Comparison of ENCODE assay signal across 10 mouse cellular contexts in the genomic region with DNA sequence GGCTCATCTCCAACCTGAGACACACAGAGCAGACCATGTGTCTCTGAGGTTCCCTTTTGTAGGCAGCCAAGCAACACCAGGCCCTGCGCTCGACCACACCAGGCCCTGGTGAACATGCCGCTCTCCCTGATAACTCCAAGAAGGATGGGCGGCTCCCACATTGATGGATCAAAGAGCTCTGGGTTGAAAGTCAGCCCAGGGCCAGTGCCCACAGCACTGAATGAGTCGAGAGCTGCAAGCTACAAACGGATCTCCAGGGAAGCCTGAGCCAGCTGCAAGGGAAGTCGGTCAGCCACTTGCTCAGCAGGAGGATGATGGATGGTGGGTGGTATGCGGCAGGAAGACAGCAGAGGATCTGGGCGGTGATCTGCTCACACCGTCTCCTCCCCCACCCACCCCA. TPM values are rescaled to one million over a fixed set of nuclear protein-coding genes. Genes with fewer than 3 reads are reported as not detected.
A peak's percentile ranks its signal among the peaks of the same experiment; 100 is the strongest.
DNase-seq lines count a peak whose midpoint lies in the region; ATAC-seq and TF ChIP-seq lines count a peak whose summit lies in the region.
"Had no signal": no experiment of that assay in that cellular context is flagged by ENCODE, and none has a peak within 500 bp of the region (broad histone marks: within the 10 kb centered on the region; RNA-seq: fewer than 3 reads in every experiment).

No protein-coding gene starts in this region.

- H3K36me3 ChIP-seq in limb, embryonic 13.5 days: peaks cover 85% of the 10 kb centered on the region
- peaks cover 86% of the 10 kb centered on the region for H3K36me3 ChIP-seq in limb, embryonic 10.5 days
- H3K36me3 ChIP-seq in liver, embryonic 13.5 days: peaks cover 62% of the 10 kb centered on the region

- no peaks in the 10 kb centered on the region for H3K27me3 ChIP-seq in limb, embryonic 13.5 days
- no peaks in the 10 kb centered on the region for H3K27me3 ChIP-seq in limb, embryonic 10.5 days (ENCODE audit: low read depth, poor library complexity, severe bottlenecking)
- H3K27me3 ChIP-seq in liver, embryonic 13.5 days: no peaks in the 10 kb centered on the region

- TF ChIP-seq CTCF in gastrocnemius, adult 2 months (IDR thresholded peaks at IDR 0.05): no peak
- TF ChIP-seq CTCF in bone marrow macrophage, adult 2 months (IDR thresholded peaks at IDR 0.05; ENCODE audit: low read depth, low read length): no peak

- H3K4me2 ChIP-seq in limb, embryonic 13.5 days (replicated peaks): no peak overlapping the region
- H3K4me2 ChIP-seq in liver, embryonic 13.5 days: no peak overlapping the region

- 0 out of 2 replicates have a peak overlapping the region, but pooled peaks have one; percentile 35 for H3K9ac ChIP-seq in limb, embryonic 13.5 days
- H3K9ac ChIP-seq in liver, embryonic 13.5 days: no peak overlapping the region

- intact Hi-C loops in gastrocnemius, adult 2 months (cut with DNase I): no loop called here

- H3K4me3 ChIP-seq in gastrocnemius, adult 2 months: no peak overlapping the region
- no peak overlapping the region for H3K4me3 ChIP-seq in limb, embryonic 13.5 days
- H3K4me3 ChIP-seq in limb, embryonic 10.5 days: no peak overlapping the region
- no peak overlapping the region for H3K4me3 ChIP-seq in bone marrow macrophage, adult 2 months (ENCODE audit: insufficient read depth, low read length)
- H3K4me3 ChIP-seq in liver, embryonic 13.5 days (replicated peaks): no peak overlapping the region

- 59% methylated on average over 10 of the region's 10 CpGs for WGBS in limb, embryonic 13.5 days
- 50% methylated on average over 10 of the region's 10 CpGs for WGBS in limb, embryonic 10.5 days
- 44% methylated on average over 10 of the region's 10 CpGs for WGBS in liver, embryonic 13.5 days (ENCODE audit: insufficient replicate concordance)

- no peaks in the 10 kb centered on the region for H3K4me1 ChIP-seq in limb, embryonic 13.5 days
- H3K4me1 ChIP-seq in limb, embryonic 10.5 days: peaks cover 9% of the 10 kb centered on the region; the same call in 1 of the 2 replicates
- H3K4me1 ChIP-seq in bone marrow macrophage, adult 2 months (ENCODE audit: control insufficient read depth, insufficient read depth, low read length): peaks cover 37% of the 10 kb centered on the region
- H3K4me1 ChIP-seq in liver, embryonic 13.5 days (replicated peaks): peaks cover 14% of the 10 kb centered on the region

- H3K27ac ChIP-seq in gastrocnemius, adult 2 months: peak overlapping the region; percentile 67
- no peak overlapping the region for H3K27ac ChIP-seq in limb, embryonic 13.5 days
- no peak overlapping the region for H3K27ac ChIP-seq in limb, embryonic 10.5 days
- peak overlapping the region; percentile 52 for H3K27ac ChIP-seq in bone marrow macrophage, adult 2 months (ENCODE audit: insufficient read depth, low read depth, low read length)
- H3K27ac ChIP-seq in liver, embryonic 13.5 days: peak overlapping the region; percentile 42; the same call in 1 of the 2 replicates

- H3K9me3 ChIP-seq in limb, embryonic 13.5 days: no peaks in the 10 kb centered on the region
- H3K9me3 ChIP-seq in limb, embryonic 10.5 days (replicated peaks): no peaks in the 10 kb centered on the region
- no peaks in the 10 kb centered on the region for H3K9me3 ChIP-seq in liver, embryonic 13.5 days (replicated peaks)

- ATAC-seq in limb, embryonic 13.5 days (ENCODE audit: low FRiP score, low read depth): no peak
- no peak for ATAC-seq in liver, embryonic 13.5 days (ENCODE audit: low read depth)
- ATAC-seq: hindbrain, embryonic 16.5 days had no signal

- no peak for TF ChIP-seq POLR2A in bone marrow macrophage, adult 2 months (IDR thresholded peaks at IDR 0.05; ENCODE audit: borderline replicate concordance, low read depth, low read length)

- DNase-seq in gastrocnemius, adult 2 months: no peak
- no peak for DNase-seq in gastrocnemius, postnatal 25 days
- DNase-seq in limb, embryonic 10.5 days (ENCODE audit: low spot score): no peak
- DNase-seq in liver, embryonic 13.5 days: no peak
- DNase-seq in cerebellum, adult 9-11 months: no peak
- no peak for DNase-seq in c-Kit-positive CD71-positive TER-119-positive erythroid progenitor cells, embryonic 14.5 days (ENCODE audit: low spot score)
- DNase-seq: midbrain, embryonic 14.5 days had no signal

RNA-seq across cellular contexts. Expression of gene Ap5z1, which starts 6.4 kb away (rescaled TPM):
- total RNA-seq in gastrocnemius, adult 2 months (2021): 1 to 10 TPM; 3.7 to 5.0 TPM
- 1 to 10 TPM; 2.5 to 4.0 TPM for total RNA-seq in gastrocnemius, postnatal 25 days (2021)
- polyA plus RNA-seq in limb, embryonic 13.5 days (2015; fragmentation: Nextera tagmentation; extraction: Ambion mirVana): 7.9 and 8.1 TPM in 2 replicates
- 11.2 and 16.2 TPM in 2 replicates for polyA plus RNA-seq in limb, embryonic 10.5 days (2016; fragmentation: Nextera tagmentation; extraction: Ambion mirVana)
- 28.9 and 29.1 TPM in 2 replicates for polyA plus RNA-seq in bone marrow macrophage, adult 2 months (2012; ENCODE audit: insufficient read depth, insufficient read length, missing spikeins)
- 4.5 and 5.0 TPM in 2 replicates for polyA plus RNA-seq in liver, embryonic 13.5 days (2015; fragmentation: Nextera tagmentation; extraction: Ambion mirVana)

RNA-seq across cellular contexts. Expression of gene Foxk1, which starts 56.0 kb away (rescaled TPM):
- total RNA-seq in gastrocnemius, adult 2 months (2021): 10 to 100 TPM; 12.2 to 18.9 TPM
- total RNA-seq in gastrocnemius, postnatal 25 days (2021): 10 to 100 TPM; 10.5 to 12.1 TPM
- polyA plus RNA-seq in limb, embryonic 13.5 days (2015; fragmentation: Nextera tagmentation; extraction: Ambion mirVana): 6.3 and 6.6 TPM in 2 replicates
- polyA plus RNA-seq in limb, embryonic 10.5 days (2016; fragmentation: Nextera tagmentation; extraction: Ambion mirVana): 3.5 and 4.5 TPM in 2 replicates
- 16.2 and 18.2 TPM in 2 replicates for polyA plus RNA-seq in bone marrow macrophage, adult 2 months (2012; ENCODE audit: insufficient read depth, insufficient read length, missing spikeins)
- 1.7 and 1.8 TPM in 2 replicates for polyA plus RNA-seq in liver, embryonic 13.5 days (2015; fragmentation: Nextera tagmentation; extraction: Ambion mirVana)

Comparison
In these comparisons a context has a peak if more than half of its experiments do, and no peak if none do; other contexts are left out.
1. H3K27ac ChIP-seq: peak in gastrocnemius, adult 2 months (single experiment), bone marrow macrophage, adult 2 months (single experiment) and liver, embryonic 13.5 days (single experiment); none in limb, embryonic 13.5 days (single experiment) and limb, embryonic 10.5 days (single experiment).